In the genomic region with DNA sequence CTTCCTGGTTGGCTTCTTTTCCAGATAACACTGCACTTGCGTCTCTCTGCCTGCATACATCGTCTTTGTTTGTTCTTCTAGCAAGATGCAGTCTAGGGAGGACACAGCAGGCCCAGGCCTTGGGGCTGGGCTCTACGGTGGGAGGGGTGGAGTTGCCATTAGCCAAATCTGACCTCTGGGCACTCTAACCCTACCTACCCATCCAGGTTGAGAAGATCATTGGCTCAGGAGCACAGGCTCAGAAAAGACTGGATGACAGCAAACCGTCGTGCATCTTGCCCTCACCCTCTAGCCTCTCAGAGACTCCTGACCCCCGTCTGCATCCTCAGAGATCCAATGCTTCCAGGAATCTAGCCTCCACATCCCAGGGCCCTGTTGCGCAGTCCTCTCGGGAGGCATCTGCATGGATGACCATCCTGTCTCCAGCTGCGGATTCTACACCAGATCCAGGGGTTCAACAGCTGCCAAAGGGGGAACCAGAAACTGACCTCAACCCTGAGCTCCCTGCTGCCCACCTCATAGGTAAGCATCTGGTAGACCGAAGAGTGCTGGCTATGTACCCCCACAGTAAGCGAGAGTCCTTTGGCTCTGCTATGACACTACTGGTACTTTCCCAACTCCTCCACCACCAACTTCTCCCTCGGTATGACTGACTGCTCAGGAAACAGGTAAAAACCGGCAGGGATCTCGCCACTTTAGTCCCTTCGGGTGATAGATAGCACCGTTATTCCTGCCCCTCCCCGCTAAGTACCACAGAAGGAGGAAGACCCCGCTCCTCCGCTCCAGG, we compare ENCODE assay signal across 9 mouse cellular contexts. TPM values are rescaled to one million over a fixed set of nuclear protein-coding genes. Genes with fewer than 3 reads are reported as not detected.
DNase-seq lines count a peak whose midpoint lies in the region; ATAC-seq and TF ChIP-seq lines count a peak whose summit lies in the region.
"Had no signal": no experiment of that assay in that cellular context is flagged by ENCODE, and none has a peak within 500 bp of the region (broad histone marks: within the 10 kb centered on the region; RNA-seq: fewer than 3 reads in every experiment).

No protein-coding gene starts in this region.

- TF ChIP-seq CTCF in heart, postnatal 0 days (IDR thresholded peaks at IDR 0.05; ENCODE audit: low read depth): no peak
- TF ChIP-seq CTCF in hindbrain, postnatal 0 days (IDR thresholded peaks at IDR 0.05; ENCODE audit: low read depth): no peak

- peak overlapping the region; percentile 30; the same call in 1 of the 2 replicates for H3K9ac ChIP-seq in heart, postnatal 0 days (replicated peaks; ENCODE audit: low read depth, low read length)
- H3K9ac ChIP-seq in hindbrain, postnatal 0 days (replicated peaks; ENCODE audit: low read length): no peak overlapping the region
- peak overlapping the region; percentile 61; the same call in 1 of the 2 replicates for H3K9ac ChIP-seq in midbrain, embryonic 16.5 days (ENCODE audit: low read depth, low read length)

- peaks cover 53% of the 10 kb centered on the region for H3K27me3 ChIP-seq in heart, postnatal 0 days (ENCODE audit: control insufficient read depth, insufficient read depth, low read length)
- peaks cover 8% of the 10 kb centered on the region; the same call in 1 of the 2 replicates for H3K27me3 ChIP-seq in hindbrain, postnatal 0 days (ENCODE audit: insufficient read depth, low read length)
- H3K27me3 ChIP-seq in midbrain, embryonic 16.5 days (ENCODE audit: control insufficient read depth, insufficient read depth, low read depth, low read length): peaks cover 21% of the 10 kb centered on the region
- H3K27me3 ChIP-seq: Patski had no signal

- H3K4me2 ChIP-seq in heart, postnatal 0 days (ENCODE audit: low read depth, low read length): peak overlapping the region; percentile 66
- H3K4me2 ChIP-seq in hindbrain, postnatal 0 days (ENCODE audit: low read depth, low read length): peak overlapping the region; percentile 69
- peak overlapping the region; percentile 67 for H3K4me2 ChIP-seq in midbrain, embryonic 16.5 days (ENCODE audit: low read length)

- H3K36me3 ChIP-seq in heart, postnatal 0 days (replicated peaks; ENCODE audit: control insufficient read depth, insufficient read depth, low read length): no peaks in the 10 kb centered on the region
- H3K36me3 ChIP-seq in hindbrain, postnatal 0 days (ENCODE audit: insufficient read depth, low read length): no peaks in the 10 kb centered on the region
- H3K36me3 ChIP-seq in midbrain, embryonic 16.5 days (ENCODE audit: control insufficient read depth, insufficient read depth, low read length): no peaks in the 10 kb centered on the region

- TF ChIP-seq EP300 in heart, postnatal 0 days (IDR thresholded peaks at IDR 0.05; ENCODE audit: low read depth): no peak

- no peak for DNase-seq in heart, postnatal 0 days (ENCODE audit: low spot score)
- DNase-seq in heart, adult 18-20 months: no peak
- peak; percentile 16 for DNase-seq in T-cell, adult 2 months (ENCODE audit: low spot score)
- no peak for DNase-seq in hindbrain, postnatal 0 days (ENCODE audit: low spot score)
- no peak for DNase-seq in gastrocnemius, postnatal 14 days
- DNase-seq in cerebellum, postnatal 36 days: no peak

- no peaks in the 10 kb centered on the region for H3K9me3 ChIP-seq in heart, postnatal 0 days (replicated peaks; ENCODE audit: control insufficient read depth, low read length)
- H3K9me3 ChIP-seq in hindbrain, postnatal 0 days (ENCODE audit: low read length): no peaks in the 10 kb centered on the region
- H3K9me3 ChIP-seq in midbrain, embryonic 16.5 days (replicated peaks; ENCODE audit: control insufficient read depth, low read length, poor library complexity, severe bottlenecking): no peaks in the 10 kb centered on the region

- H3K4me3 ChIP-seq in heart, postnatal 0 days (ENCODE audit: low read depth, low read length): peak overlapping the region; percentile 47
- H3K4me3 ChIP-seq in hindbrain, postnatal 0 days (ENCODE audit: low read length): peak overlapping the region; percentile 42
- H3K4me3 ChIP-seq in midbrain, embryonic 16.5 days (ENCODE audit: low read depth, low read length): peak overlapping the region; percentile 45

- intact Hi-C loops in gastrocnemius, postnatal 14 days (cut with DNase I; ENCODE audit: low total_unique reads): no loop called here

- WGBS in heart, postnatal 0 days: 36% methylated on average over 19 of the region's 19 CpGs
- 46% methylated on average over 19 of the region's 19 CpGs for WGBS in hindbrain, postnatal 0 days
- 45% methylated on average over 19 of the region's 19 CpGs for WGBS in midbrain, embryonic 16.5 days

- peaks cover 5% of the 10 kb centered on the region for H3K4me1 ChIP-seq in heart, postnatal 0 days (ENCODE audit: control insufficient read depth, insufficient read depth)
- no peaks in the 10 kb centered on the region for H3K4me1 ChIP-seq in hindbrain, postnatal 0 days (ENCODE audit: insufficient read depth, low read length)
- peaks cover 9% of the 10 kb centered on the region; the same call in 1 of the 2 replicates for H3K4me1 ChIP-seq in midbrain, embryonic 16.5 days (ENCODE audit: control insufficient read depth, insufficient read depth, low read length)

- H3K27ac ChIP-seq in heart, postnatal 0 days (ENCODE audit: low read depth): peak overlapping the region; percentile 16; the same call in 1 of the 2 replicates
- H3K27ac ChIP-seq in hindbrain, postnatal 0 days: no peak overlapping the region
- no peak overlapping the region for H3K27ac ChIP-seq in midbrain, embryonic 16.5 days (ENCODE audit: low read length)

- ATAC-seq in heart, postnatal 0 days (ENCODE audit: insufficient read depth, low read depth): peak; percentile 9; the same call in 1 of the 2 replicates
- peak; percentile 46; the same call in 1 of the 2 replicates for ATAC-seq in hindbrain, postnatal 0 days
- ATAC-seq in midbrain, embryonic 16.5 days: no peak
- no peak for ATAC-seq in activated CD4-positive, CD25-positive, alpha-beta regulatory T cell, adult 4 months

RNA-seq across cellular contexts. Expression of gene Ltb, which starts 0.8 kb away (rescaled TPM):
- total RNA-seq in heart, postnatal 0 days (2014; rRNA removed; ENCODE audit: low replicate concordance): 0.27 and 1.0 TPM in 2 replicates
- polyA plus RNA-seq in heart, postnatal 0 days (2015; fragmentation: Nextera tagmentation; extraction: Ambion mirVana): 0.33 and 0.48 TPM in 2 replicates
- total RNA-seq in heart, adult 18-20 months (2021): 10 to 100 TPM in 1 of 2 experiments, 1 to 10 TPM in 1; 1.5 to 12.1 TPM
- total RNA-seq in hindbrain, postnatal 0 days (2014; rRNA removed): 1.6 TPM in 1 of 2 replicates, not detected in the other
- polyA plus RNA-seq in hindbrain, postnatal 0 days (2015; fragmentation: Nextera tagmentation; extraction: Ambion mirVana): 1.2 and 1.8 TPM in 2 replicates
- polyA plus RNA-seq in midbrain, embryonic 16.5 days (2015; fragmentation: Nextera tagmentation; extraction: Ambion mirVana): 0.48 and 0.62 TPM in 2 replicates
- polyA plus RNA-seq in activated CD4-positive, CD25-positive, alpha-beta regulatory T cell, adult 4 months (2017; shearing (Covaris generic)): 100 to 1,000 TPM; 134 to 383 TPM
- total RNA-seq in gastrocnemius, postnatal 14 days (2021): under 1 TPM in 1 of 2 experiments, not detected in 1; 0.31 TPM
- polyA plus RNA-seq: Patski had no signal

RNA-seq across cellular contexts. Expression of gene Tnf, which starts 6.8 kb away (rescaled TPM):
- total RNA-seq in heart, postnatal 0 days (2014; rRNA removed; ENCODE audit: low replicate concordance): 0.53 TPM in 1 of 2 replicates, not detected in the other
- 0.12 and 0.21 TPM in 2 replicates for polyA plus RNA-seq in heart, postnatal 0 days (2015; fragmentation: Nextera tagmentation; extraction: Ambion mirVana)
- total RNA-seq in heart, adult 18-20 months (2021): under 1 TPM; 0.25 to 0.28 TPM
- 0.18 and 0.52 TPM in 2 replicates for total RNA-seq in hindbrain, postnatal 0 days (2014; rRNA removed)
- polyA plus RNA-seq in hindbrain, postnatal 0 days (2015; fragmentation: Nextera tagmentation; extraction: Ambion mirVana): 0.09 TPM in 1 of 2 replicates, not detected in the other
- polyA plus RNA-seq in midbrain, embryonic 16.5 days (2015; fragmentation: Nextera tagmentation; extraction: Ambion mirVana): not detected in 2 replicates
- 10 to 100 TPM; 21.5 to 21.6 TPM for polyA plus RNA-seq in activated CD4-positive, CD25-positive, alpha-beta regulatory T cell, adult 4 months (2017; shearing (Covaris generic))
- under 1 TPM; 0.24 to 0.68 TPM for total RNA-seq in gastrocnemius, postnatal 14 days (2021)
- polyA plus RNA-seq: Patski had no signal

RNA-seq across cellular contexts. Expression of gene Lst1, which starts 6.8 kb away (rescaled TPM):
- 6.6 and 52.7 TPM in 2 replicates for total RNA-seq in heart, postnatal 0 days (2014; rRNA removed; ENCODE audit: low replicate concordance)
- polyA plus RNA-seq in heart, postnatal 0 days (2015; fragmentation: Nextera tagmentation; extraction: Ambion mirVana): 7.0 and 9.7 TPM in 2 replicates
- 1 to 10 TPM; 2.0 to 3.3 TPM for total RNA-seq in heart, adult 18-20 months (2021)
- 10.8 and 25.0 TPM in 2 replicates for total RNA-seq in hindbrain, postnatal 0 days (2014; rRNA removed)
- polyA plus RNA-seq in hindbrain, postnatal 0 days (2015; fragmentation: Nextera tagmentation; extraction: Ambion mirVana): 8.0 and 8.7 TPM in 2 replicates
- polyA plus RNA-seq in midbrain, embryonic 16.5 days (2015; fragmentation: Nextera tagmentation; extraction: Ambion mirVana): 4.7 and 5.9 TPM in 2 replicates
- polyA plus RNA-seq in activated CD4-positive, CD25-positive, alpha-beta regulatory T cell, adult 4 months (2017; shearing (Covaris generic)): 10 to 100 TPM in 1 of 2 experiments, 1 to 10 TPM in 1; 5.4 to 13.4 TPM
- 1 to 10 TPM; 1.5 to 2.8 TPM for total RNA-seq in gastrocnemius, postnatal 14 days (2021)
- polyA plus RNA-seq: Patski had no signal

RNA-seq across cellular contexts. Expression of gene Lta, which starts 10.1 kb away (rescaled TPM):
- total RNA-seq in heart, postnatal 0 days (2014; rRNA removed; ENCODE audit: low replicate concordance): not detected in 2 replicates
- polyA plus RNA-seq in heart, postnatal 0 days (2015; fragmentation: Nextera tagmentation; extraction: Ambion mirVana): not detected in 2 replicates
- total RNA-seq in heart, adult 18-20 months (2021): 1 to 10 TPM in 1 of 2 experiments, not detected in 1; 1.0 TPM
- 0.47 TPM in 1 of 2 replicates, not detected in the other for total RNA-seq in hindbrain, postnatal 0 days (2014; rRNA removed)
- polyA plus RNA-seq in hindbrain, postnatal 0 days (2015; fragmentation: Nextera tagmentation; extraction: Ambion mirVana): 0.85 and 1.3 TPM in 2 replicates
- 0.45 and 1.1 TPM in 2 replicates for polyA plus RNA-seq in midbrain, embryonic 16.5 days (2015; fragmentation: Nextera tagmentation; extraction: Ambion mirVana)
- polyA plus RNA-seq in activated CD4-positive, CD25-positive, alpha-beta regulatory T cell, adult 4 months (2017; shearing (Covaris generic)): 10 to 100 TPM; 70.5 to 90.5 TPM
- under 1 TPM; 0.42 to 0.78 TPM for total RNA-seq in gastrocnemius, postnatal 14 days (2021)

RNA-seq across cellular contexts. Expression of gene Aif1, which starts 19.2 kb away (rescaled TPM):
- total RNA-seq in heart, postnatal 0 days (2014; rRNA removed; ENCODE audit: low replicate concordance): 1.8 TPM in 1 of 2 replicates, not detected in the other
- 6.5 and 7.5 TPM in 2 replicates for polyA plus RNA-seq in heart, postnatal 0 days (2015; fragmentation: Nextera tagmentation; extraction: Ambion mirVana)
- 1 to 10 TPM; 3.7 to 4.8 TPM for total RNA-seq in heart, adult 18-20 months (2021)
- 0.21 and 2.4 TPM in 2 replicates for total RNA-seq in hindbrain, postnatal 0 days (2014; rRNA removed)
- polyA plus RNA-seq in hindbrain, postnatal 0 days (2015; fragmentation: Nextera tagmentation; extraction: Ambion mirVana): 9.5 and 10.9 TPM in 2 replicates
- 6.2 and 6.9 TPM in 2 replicates for polyA plus RNA-seq in midbrain, embryonic 16.5 days (2015; fragmentation: Nextera tagmentation; extraction: Ambion mirVana)
- 1 to 10 TPM in 1 of 2 experiments, under 1 TPM in 1; 0.91 to 1.9 TPM for polyA plus RNA-seq in activated CD4-positive, CD25-positive, alpha-beta regulatory T cell, adult 4 months (2017; shearing (Covaris generic))
- total RNA-seq in gastrocnemius, postnatal 14 days (2021): under 1 TPM; 0.71 to 0.90 TPM

Comparison
In these comparisons a context has a peak if more than half of its experiments do, and no peak if none do; other contexts are left out.
1. ATAC-seq: peak in heart, postnatal 0 days (single experiment) and hindbrain, postnatal 0 days (single experiment); none in midbrain, embryonic 16.5 days (single experiment) and activated CD4-positive, CD25-positive, alpha-beta regulatory T cell, adult 4 months (single experiment).
2. Peak in every context shown above with its lines, with median percentiles within 50 percentile points of each other: H3K4me2 ChIP-seq and H3K4me3 ChIP-seq.